Mouse (Mus musculus) lung, adult 2 months (tissue): ENCODE measurements around the gene Psg19.

ENCODE experiments used
- CTCF ChIP-seq: fragments of 200-500 bp; IDR thresholded peaks from 2 replicates; pipeline ENCODE4 v1.5.1; 2011; ENCODE audit warnings: mild to moderate bottlenecking, low read length, control low read depth; ENCODE audit not compliant: insufficient read depth
- POLR2A ChIP-seq: fragments of 200-500 bp; IDR thresholded peaks from 2 replicates; pipeline ENCODE4 v1.6.1; 2011; ENCODE audit warnings: low read depth, mild to moderate bottlenecking, control low read depth, low read length, borderline replicate concordance; ENCODE audit errors: extremely low read depth

DNA sequence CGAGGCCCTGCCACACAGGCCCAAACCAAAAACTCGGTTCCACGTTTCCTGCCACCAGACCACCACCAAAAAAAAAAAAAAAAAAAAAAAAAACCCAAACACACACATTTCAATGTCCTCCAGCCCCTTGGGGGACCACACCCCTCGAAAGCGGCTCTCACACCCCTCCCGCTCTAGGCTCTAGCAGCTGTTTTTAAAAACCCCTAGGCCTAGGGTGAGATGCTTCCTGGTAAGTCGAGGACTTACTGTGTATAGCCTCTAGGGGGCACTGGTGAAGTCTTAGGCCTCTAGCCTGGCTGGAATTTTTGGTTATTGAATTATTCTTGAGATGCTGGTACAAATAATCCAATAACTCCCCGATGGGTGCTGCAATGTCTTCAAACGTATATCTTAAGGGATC, 30.3 kb upstream of the Psg19 start:
- TF ChIP-seq CTCF (no peak), POLR2A (no peak)
